ENCODE assay signal across 11 mouse cellular contexts in genomic region chr2:21919091-21919490, GRCm38 (mm10).
DNase-seq lines count a peak whose midpoint lies in the region; ATAC-seq and TF ChIP-seq lines count a peak whose summit lies in the region.
"Had no signal": no experiment of that assay in that cellular context is flagged by ENCODE, and none has a peak within 500 bp of the region (broad histone marks: within the 10 kb centered on the region; RNA-seq: fewer than 3 reads in every experiment).

No protein-coding gene starts in this region.

- H3K9me3 ChIP-seq in forebrain, postnatal 0 days (ENCODE audit: low read length): no peaks in the 10 kb centered on the region
- no peaks in the 10 kb centered on the region for H3K9me3 ChIP-seq in midbrain, embryonic 16.5 days (replicated peaks; ENCODE audit: control insufficient read depth, low read length, poor library complexity, severe bottlenecking)
- H3K9me3 ChIP-seq in intestine, embryonic 16.5 days (ENCODE audit: control insufficient read depth, low read length): no peaks in the 10 kb centered on the region
- H3K9me3 ChIP-seq: stomach, embryonic 15.5 days had no signal

- WGBS in forebrain, postnatal 0 days: 34% methylated on average over 2 of the region's 2 CpGs
- WGBS in midbrain, embryonic 16.5 days: 18% methylated on average over 2 of the region's 2 CpGs
- 65% methylated on average over 2 of the region's 2 CpGs for WGBS in intestine, embryonic 16.5 days

- no peak overlapping the region for H3K4me2 ChIP-seq in forebrain, postnatal 0 days (ENCODE audit: low read depth)
- H3K4me2 ChIP-seq in midbrain, embryonic 16.5 days (ENCODE audit: low read length): peak overlapping the region; percentile 62
- no peak overlapping the region for H3K4me2 ChIP-seq in intestine, embryonic 16.5 days (ENCODE audit: low read depth, low read length)
- H3K4me2 ChIP-seq: stomach, embryonic 15.5 days had no signal

- no peak for DNase-seq in layer of hippocampus, adult 2 months (ENCODE audit: low spot score in 2 of 2)
- DNase-seq in layer of hippocampus, adult 18-20 months (ENCODE audit: low spot score in 2 of 2): no peak
- peak; percentile 21 for DNase-seq in cerebellum, adult 8-10 months
- no peak for DNase-seq in forebrain, postnatal 0 days
- DNase-seq in lung, postnatal 25 days (ENCODE audit: low spot score): no peak
- DNase-seq in kidney, postnatal 14 days: no peak
- DNase-seq: B cell, adult 2 months; lung, postnatal 14 days had no signal

- H3K4me1 ChIP-seq in forebrain, postnatal 0 days (ENCODE audit: insufficient read depth): peaks cover 10% of the 10 kb centered on the region
- H3K4me1 ChIP-seq in midbrain, embryonic 16.5 days (ENCODE audit: control insufficient read depth, insufficient read depth, low read length): peaks cover 12% of the 10 kb centered on the region
- H3K4me1 ChIP-seq in intestine, embryonic 16.5 days (ENCODE audit: control insufficient read depth, insufficient read depth, low read length): no peaks in the 10 kb centered on the region

- H3K9ac ChIP-seq in forebrain, postnatal 0 days: peak overlapping the region; percentile 71
- peak overlapping the region; percentile 70; the same call in 1 of the 2 replicates for H3K9ac ChIP-seq in midbrain, embryonic 16.5 days (ENCODE audit: low read depth, low read length)
- H3K9ac ChIP-seq in intestine, embryonic 16.5 days (ENCODE audit: low read depth, low read length): no peak overlapping the region
- H3K9ac ChIP-seq: stomach, embryonic 15.5 days had no signal

- no peak overlapping the region for H3K4me3 ChIP-seq in layer of hippocampus, adult 2 months
- H3K4me3 ChIP-seq in forebrain, postnatal 0 days (ENCODE audit: low read depth, low read length): no peak overlapping the region
- no peak overlapping the region for H3K4me3 ChIP-seq in midbrain, embryonic 16.5 days (ENCODE audit: low read depth, low read length)
- no peak overlapping the region for H3K4me3 ChIP-seq in intestine, embryonic 16.5 days (ENCODE audit: low read length)

- no peaks in the 10 kb centered on the region for H3K27me3 ChIP-seq in forebrain, postnatal 0 days (ENCODE audit: insufficient read depth, low read length)
- no peaks in the 10 kb centered on the region for H3K27me3 ChIP-seq in midbrain, embryonic 16.5 days (ENCODE audit: control insufficient read depth, insufficient read depth, low read depth, low read length)
- H3K27me3 ChIP-seq in intestine, embryonic 16.5 days (replicated peaks; ENCODE audit: control insufficient read depth, insufficient read depth, low read length): no peaks in the 10 kb centered on the region
- H3K27me3 ChIP-seq: stomach, embryonic 15.5 days had no signal

- H3K27ac ChIP-seq in layer of hippocampus, adult 2 months: peak overlapping the region; percentile 93
- peak overlapping the region; percentile 96 for H3K27ac ChIP-seq in forebrain, postnatal 0 days (ENCODE audit: low read depth, low read length)
- peak overlapping the region; percentile 99 for H3K27ac ChIP-seq in midbrain, embryonic 16.5 days (ENCODE audit: low read length)
- H3K27ac ChIP-seq in intestine, embryonic 16.5 days (ENCODE audit: low read length): no peak overlapping the region
- H3K27ac ChIP-seq: stomach, embryonic 15.5 days had no signal

- H3K36me3 ChIP-seq in forebrain, postnatal 0 days (ENCODE audit: insufficient read depth): no peaks in the 10 kb centered on the region
- H3K36me3 ChIP-seq in midbrain, embryonic 16.5 days (ENCODE audit: control insufficient read depth, insufficient read depth, low read length): no peaks in the 10 kb centered on the region
- H3K36me3 ChIP-seq in intestine, embryonic 16.5 days (ENCODE audit: control insufficient read depth, insufficient read depth, low read length): no peaks in the 10 kb centered on the region
- H3K36me3 ChIP-seq: stomach, embryonic 15.5 days had no signal

- ATAC-seq in forebrain, postnatal 0 days: no peak
- peak; percentile 11; the same call in 1 of the 2 replicates for ATAC-seq in midbrain, embryonic 16.5 days
- no peak for ATAC-seq in intestine, embryonic 16.5 days

- TF ChIP-seq CTCF in layer of hippocampus, adult 2 months (conservative IDR thresholded peaks at IDR 0.05): no peak
- TF ChIP-seq CTCF in forebrain, postnatal 0 days (IDR thresholded peaks at IDR 0.05; ENCODE audit: low read depth): no peak
